Mouse (Mus musculus) spleen, postnatal 4 days (tissue): ENCODE data around the gene 4930432K21Rik.

Experiments
- DNase-seq, 2 experiments: peaks; one replicate each; pipeline ENCODE4 v3.0.0; 2022; ENCODE audit warnings: low spot score in 2 of 2

4930432K21Rik gene

DNA sequence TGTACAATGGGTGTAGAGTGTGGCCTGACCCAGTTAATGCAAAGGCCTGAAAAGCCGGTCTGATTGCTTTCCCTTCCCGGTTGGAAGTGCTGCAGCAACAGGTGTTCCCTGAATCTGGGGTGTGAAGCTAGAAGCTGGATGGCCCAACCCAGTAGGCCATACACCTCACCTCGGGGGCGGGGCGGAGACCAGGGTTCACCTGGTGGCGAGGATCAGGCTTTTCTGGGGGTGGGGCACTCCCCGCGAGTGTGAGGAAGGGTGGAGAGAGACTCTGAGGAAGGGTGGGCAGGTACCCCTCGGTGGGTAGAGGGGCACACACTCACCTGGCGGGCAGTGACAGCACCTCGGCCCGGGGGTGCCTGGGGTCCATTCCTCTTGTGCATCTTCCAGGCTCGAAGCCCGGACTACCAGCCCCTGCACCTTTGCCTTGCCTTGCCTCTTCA lies 480 bp upstream of the 4930432K21Rik start:
- peak in 1 of 2 experiments; percentile 33 for DNase-seq

DNA sequence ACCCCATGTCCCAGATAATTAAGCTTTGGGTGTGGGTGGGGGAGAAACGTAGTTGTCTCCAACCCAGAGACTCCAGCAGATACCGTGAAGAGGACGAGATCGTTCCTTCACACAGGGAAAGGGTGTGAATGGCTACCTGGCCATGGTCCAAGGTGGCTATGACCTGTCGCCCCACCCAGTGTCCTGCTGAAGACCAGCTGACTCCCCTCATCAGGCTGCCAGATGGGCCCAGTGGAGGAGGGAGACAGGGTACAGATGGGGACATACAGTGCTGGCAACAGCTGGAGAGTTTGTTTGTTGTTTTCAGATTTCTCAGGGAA lies 666 bp downstream of the 4930432K21Rik start:
- DNase-seq = no peak

DNA sequence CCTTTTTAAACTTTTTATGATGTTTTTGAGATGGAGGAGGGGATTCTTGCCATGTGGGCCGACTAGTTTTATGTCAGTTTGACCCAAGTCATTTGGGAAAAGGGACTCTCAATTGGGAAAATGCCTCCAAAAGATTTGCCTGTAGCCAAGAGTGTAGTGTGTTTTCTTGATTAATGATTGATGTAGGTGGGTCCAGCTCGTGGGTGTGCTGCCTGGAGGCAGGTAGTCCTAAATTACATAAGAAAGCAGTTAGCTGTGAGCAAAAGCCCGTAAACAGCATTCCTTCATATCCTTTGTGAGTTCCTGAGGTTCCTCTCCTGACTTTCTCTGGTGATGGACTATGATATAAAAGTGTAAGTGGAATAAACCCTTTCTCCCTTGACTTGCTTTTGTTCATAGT lies 1.4 kb downstream of the 4930432K21Rik start:
- DNase-seq = no peak

DNA sequence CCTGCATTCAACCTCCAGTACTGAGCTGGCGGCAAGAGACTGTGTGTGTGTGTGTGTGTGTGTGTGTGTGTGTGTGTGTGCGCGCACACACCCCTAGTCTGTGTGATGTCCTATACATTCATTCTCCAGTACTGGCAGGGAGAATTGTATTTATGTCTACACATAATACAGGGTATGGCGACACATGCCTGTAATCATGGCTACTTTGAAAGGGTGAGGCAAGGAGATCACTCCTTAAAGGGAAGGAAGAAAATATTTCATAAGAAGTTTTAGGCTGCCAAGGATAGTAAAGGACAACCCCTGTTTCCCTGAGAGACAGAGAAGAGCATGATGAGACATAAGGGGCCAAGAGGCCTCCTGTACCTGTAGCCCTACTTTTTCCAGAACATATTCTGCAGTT lies 9.8 kb downstream of the 4930432K21Rik start:
- DNase-seq = no peak

DNA sequence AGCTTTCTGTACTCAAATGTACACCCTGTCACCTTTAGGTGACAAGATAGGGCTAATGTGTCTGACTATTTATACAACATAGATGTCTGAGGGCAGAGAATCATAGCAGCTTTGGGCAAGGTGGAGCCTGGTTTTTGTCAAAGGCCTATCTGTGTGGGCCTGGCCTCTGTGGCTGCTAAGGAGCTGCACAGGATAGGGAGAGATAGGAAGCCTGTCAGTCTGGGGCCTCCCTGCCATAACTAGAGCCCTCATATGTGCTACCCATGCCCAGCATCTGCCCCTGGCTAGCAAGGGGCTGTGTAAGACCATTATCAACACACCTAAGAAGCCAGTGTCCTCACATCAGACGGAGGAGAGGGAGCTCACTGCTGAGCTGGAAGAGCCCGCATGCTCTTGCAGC lies 19.9 kb downstream of the 4930432K21Rik start:
- no peak for DNase-seq

DNA sequence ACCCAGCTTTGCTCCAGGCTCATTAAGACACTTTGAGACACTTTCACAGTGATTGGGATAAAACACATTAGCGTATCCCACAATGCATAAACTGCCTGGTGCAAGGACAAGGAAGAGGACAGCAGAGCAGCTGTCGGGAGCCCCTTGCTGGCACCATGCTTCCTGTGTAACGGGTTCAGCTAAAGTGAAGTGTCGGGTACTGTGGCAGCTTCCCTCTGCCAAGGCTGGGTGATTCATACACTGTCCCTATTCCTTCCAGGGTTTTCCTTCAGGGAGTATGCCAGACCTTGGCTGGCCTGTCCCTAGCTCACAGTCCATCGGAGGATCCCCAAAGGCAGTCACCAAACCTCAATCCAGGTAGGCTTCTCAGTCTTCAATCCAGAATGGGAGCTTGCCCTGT lies 22.3 kb downstream of the 4930432K21Rik start:
- no peak for DNase-seq

DNA sequence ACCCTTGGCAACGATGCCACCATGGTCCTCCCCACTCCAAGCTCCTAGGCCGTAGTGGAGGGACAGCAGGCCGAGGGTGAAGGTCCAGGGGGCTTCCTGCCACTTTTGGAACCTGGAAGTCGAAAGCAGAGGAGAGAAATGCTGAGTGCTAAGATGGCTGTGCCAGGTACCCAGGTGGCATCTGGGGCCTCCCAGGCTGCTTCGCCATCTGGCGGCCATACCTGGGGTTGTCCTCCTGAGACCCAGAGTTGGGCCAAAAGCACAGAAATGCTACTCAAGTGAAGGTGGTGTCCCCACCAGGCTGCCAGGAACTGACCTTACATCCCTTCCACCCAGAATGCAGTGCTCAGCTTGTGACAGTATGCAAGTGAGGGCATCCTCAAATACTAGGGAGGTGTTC lies 26.0 kb downstream of the 4930432K21Rik start:
- no peak for DNase-seq

DNA sequence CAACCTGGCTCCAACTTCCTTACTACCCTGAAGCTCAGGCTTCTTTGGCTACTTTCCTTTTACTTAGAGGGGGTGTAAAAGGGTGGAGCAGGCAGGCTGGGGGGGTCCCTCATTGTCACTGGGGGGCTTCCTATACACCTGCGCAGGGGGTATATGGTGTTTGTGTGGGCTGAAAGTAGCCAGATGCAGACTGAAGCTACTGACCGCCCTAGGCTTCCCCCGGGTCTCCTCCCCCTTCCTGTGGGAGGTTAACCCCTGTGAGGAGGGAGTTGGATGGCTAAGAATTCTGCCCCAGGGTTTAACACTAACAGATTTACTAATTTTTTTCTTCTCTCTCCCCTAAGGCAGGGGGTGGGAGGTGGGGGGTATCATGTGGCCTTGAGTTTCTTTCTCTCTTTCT lies 28.7 kb downstream of the 4930432K21Rik start:
- no peak for DNase-seq

DNA sequence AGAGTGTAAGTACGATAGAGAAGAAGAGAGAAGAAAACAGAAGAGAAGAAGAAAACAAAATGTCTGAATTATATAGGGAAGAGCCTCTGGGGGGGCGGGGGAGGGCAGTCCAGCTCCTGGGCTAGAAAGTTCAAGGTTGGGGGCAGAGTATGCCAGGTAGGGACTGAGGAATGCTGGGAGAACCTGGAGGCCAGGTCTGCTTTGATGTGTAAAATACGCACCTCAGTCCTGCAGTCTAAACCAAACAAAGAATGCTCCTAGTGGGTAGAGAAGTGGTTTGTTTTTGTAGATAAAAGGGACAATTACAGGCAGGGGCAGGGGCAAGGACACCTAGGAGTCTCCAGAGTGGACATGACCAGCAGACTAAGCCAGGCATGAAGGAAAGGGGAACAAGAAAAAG lies 29.6 kb downstream of the 4930432K21Rik start:
- DNase-seq = no peak

DNA sequence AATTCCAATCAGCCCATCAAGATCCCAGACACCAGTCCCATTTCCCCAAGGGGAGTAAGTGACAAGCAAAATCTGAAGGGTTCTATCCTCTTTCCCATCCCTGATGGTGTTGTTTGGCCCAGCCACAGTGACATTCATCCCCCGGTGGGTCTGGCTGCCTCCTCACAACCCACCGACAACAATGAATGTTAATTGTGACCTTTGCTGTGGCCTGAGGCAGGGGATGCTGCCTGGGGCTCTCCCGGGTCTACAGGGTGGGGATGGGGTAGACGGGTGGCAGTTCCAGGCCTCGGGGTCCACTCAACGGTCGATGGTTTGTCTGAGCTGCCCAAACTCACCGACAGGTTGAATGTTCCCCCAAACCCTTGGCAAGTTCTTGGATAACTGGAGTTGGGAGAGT lies 30.8 kb downstream of the 4930432K21Rik start:
- no peak for DNase-seq

DNA sequence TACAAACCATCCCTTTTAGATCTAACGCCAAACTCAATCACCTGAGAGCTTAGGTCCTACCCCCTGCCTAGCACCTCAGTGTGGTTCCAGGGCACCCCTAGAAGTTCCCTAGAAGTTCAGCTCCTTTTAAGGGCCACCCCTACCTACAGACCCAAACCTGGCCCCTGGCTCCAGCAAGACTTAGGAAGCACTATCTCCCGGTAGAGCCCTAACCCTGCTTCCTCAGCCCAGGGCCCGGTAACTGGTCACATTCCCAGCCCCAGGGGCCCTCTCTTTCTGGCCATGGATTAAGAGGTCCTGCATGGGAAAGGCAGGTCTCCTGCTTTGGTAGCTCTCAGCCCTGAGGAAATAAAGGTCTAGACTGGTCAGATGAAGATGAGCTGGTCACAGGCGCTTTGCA lies 32.1 kb downstream of the 4930432K21Rik start:
- DNase-seq = no peak

DNA sequence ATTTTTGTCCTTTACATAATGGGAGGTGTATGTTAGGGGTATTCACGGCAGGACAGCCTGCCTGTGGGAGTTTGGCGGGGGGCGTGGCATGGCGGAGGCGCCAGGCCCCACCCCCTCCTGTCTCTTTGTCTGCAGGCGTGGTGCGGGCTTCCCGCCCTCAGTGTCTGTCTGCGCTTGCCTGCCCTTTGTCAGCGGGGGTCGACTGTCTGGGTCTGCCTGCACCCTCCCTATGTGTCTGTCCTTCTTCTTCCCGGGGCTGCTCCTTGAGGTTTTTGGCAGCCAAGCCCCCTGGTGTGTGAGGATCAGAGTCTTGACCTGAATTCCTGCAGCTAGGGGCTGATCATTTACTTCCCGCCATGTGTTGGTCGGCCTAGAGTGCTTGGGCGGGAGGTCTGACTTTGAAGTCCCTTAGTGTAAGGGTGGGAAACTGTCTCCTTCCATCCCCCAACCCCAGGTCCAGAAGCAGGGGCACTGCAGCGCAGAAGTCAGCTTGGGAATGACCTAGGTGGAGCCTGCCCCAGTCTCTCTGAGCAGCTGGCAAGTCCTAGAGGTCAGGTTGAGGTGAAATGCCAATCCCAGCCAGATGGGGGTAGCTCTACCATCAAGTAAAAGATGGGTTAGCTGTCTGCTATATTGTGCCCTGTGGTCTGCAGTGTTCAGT lies 32.8 kb downstream of the 4930432K21Rik start:
- peak in 1 of 2 experiments; percentile 18 for DNase-seq

DNA sequence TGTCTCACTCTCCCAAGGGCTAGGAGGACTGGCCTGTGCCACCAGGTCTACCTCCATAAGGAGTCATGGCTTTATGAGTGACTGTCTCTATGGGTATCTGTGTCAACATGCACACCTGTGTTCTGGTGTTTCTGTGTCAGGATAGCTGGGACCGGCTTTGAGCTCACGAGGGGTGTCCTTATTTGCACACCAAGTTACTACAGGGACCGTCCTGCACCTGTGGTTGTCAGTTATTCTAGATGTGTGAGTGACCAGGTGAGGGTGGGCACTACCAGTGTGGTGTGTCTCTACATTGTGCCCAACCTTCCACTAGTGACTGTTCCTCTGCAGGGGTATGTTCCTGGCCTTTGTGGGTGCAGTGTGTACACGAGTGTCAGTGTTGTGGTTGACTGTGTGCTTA lies 35.0 kb downstream of the 4930432K21Rik start:
- peak in 1 of 2 experiments; percentile 57 for DNase-seq

DNA sequence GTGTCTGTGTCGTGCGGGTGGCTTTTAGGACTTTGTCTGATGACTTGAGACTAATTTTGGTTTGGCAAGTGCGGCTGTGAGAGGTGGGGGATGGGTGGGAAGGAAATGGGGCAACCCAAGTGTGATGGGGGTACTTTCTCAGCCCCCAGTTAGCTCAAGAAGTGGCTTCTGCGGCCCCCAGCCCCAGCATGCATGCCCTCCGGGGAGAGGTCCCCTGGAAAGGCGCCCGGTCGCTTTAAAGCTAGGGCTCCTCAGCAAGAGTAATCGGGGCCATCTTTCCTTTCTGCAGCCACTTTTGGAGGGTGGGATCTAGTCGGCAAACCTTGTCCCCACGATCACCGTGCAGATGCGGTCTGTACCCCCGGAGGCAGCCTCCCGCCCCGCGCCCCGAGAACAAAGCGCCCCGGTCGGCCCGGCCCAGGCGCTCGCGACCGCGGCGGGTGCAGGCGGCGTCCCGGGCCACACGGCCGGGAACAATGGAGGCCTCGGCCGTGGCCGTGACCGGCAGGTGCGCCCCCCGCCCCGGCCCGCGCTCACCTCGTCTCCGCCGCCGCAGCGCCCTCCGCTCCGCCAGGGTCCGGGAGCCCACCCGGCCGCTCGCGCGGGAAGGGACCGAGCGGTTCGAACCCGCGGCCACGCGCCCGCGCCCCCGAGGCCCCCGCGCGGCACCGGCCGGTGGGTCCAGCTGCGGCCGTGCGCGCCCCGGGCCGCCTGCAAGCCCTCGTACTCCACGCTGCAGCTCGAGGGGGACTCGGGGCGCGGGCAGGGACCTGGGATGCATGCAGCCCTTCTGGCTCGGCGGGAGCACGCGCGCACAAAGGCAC lies 35.6 kb downstream of the 4930432K21Rik start:
- peak in 1 of 2 experiments; percentile 71 for DNase-seq

DNA sequence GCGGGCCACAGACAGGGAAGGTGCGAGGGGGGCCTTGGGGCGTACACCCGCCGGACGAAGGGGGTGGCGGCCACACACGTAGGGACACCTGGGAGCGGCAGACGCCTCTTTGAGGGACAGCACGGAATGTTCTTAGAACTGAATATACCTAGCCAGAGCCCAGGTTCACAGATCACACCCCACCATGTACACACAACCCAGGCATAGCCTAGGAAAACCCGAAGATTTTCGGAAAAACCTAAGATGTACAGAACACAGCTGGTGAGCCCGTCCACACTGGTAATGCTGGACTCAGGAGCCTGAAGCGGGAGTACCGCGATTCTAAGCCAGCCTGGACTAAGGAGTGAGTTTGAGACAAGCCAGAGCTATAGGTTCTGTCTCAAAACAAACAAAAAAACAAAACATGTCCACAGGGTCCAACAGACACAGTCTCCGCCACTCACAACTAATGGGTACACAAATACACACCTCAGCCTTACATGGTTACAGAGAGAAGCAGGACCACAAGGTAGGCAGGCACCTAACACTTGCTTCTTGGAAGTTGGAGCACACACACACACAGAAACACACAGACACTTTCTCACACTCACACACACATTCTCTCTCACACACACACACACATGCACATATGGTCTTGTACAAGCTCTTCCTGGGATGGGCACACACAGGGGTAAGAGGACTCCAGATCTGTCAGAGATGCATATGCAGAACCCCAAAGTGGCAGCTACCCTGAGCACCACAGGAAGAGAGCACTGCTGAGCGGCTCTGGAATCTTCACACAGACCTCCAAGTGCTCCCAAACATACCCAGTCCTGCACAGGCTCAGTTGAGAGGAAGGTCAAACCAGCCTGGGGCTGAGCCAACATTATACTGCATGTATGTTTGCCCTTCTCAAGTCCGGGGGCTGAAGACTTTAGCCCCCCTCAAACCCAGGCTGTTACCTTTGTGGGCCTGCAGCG lies 36.5 kb downstream of the 4930432K21Rik start:
- peak in 1 of 2 experiments; percentile 70 for DNase-seq

DNA sequence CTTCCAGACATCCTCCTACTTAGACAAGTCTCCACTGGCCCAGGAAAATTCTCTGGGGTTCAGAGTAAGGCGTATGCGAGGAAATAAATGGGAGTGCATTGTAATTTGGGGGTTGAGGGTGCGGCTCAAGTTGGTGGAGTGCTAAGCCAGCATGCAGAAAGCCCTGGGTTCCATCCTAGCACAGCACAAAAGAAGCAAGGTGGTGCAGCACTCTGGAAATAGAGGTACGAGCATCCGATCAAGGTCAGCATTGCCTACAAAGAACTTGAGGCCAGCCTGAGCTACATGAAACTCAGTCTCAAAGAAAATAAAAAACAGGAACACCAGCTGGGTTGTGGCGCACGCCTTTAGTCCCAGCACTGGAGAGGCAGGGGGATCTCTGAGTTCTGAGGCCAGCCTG lies 37.3 kb downstream of the 4930432K21Rik start, which contains the start of gene Nanos3:
Nanos3 (minus strand) TSS at position 101 of the 400 bp plus-strand sequence.
- DNase-seq = no peak

DNA sequence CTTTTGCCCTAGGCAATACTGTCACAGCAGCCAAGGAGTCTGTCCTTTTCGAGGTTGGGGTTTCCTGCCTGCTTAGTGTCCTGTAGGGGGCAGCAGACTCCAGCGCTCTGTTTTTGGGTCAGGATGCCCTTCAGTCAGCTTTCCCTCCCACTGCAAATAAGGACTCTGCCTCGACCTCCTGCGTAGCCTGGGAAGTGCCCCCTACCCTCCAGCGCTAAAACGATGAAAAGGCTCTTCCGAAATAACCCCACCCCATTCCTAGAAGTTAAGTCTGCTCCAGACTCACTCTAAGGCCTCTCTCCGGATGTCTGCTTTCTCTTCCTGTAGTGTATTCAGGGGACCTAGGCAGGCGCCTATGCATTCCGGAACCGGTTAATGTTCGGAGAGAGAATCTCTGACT lies 38.7 kb downstream of the 4930432K21Rik start:
- DNase-seq = peak; percentile 69 to 84

DNA sequence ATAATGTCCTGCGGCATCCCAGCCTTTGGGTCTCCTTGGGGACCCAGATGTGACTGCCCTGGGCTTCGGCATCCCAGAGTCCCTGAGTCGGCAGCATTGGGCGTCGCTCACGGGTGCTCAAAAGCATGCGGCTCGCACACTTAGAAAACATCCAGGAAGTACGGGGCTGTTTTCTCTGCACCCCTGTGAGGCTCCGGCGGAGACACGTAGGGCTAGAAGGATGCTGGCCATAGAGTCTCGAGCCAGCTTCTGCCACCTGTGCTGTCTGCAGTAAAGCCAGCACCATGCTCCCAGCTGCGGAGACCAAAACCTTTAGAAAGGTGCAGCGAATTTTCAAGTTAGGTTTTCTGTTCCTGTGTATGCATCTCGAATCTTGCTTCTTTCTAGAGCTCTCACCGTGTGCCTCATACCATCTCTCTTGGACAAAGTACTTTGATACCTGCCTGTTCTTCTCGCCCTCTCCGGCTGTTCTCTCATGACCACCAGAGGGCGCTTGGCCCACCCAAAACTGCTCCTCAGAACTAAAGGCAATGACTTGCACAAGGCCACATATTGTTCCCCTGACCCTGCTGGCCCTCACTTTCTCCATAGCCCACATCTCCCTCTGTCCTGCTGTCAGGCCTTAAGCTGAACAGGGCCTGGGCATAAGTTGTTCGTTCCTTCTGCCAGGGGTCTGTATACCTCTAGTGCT lies 39.4 kb downstream of the 4930432K21Rik start:
- peak; percentile 75 to 88 for DNase-seq

DNA sequence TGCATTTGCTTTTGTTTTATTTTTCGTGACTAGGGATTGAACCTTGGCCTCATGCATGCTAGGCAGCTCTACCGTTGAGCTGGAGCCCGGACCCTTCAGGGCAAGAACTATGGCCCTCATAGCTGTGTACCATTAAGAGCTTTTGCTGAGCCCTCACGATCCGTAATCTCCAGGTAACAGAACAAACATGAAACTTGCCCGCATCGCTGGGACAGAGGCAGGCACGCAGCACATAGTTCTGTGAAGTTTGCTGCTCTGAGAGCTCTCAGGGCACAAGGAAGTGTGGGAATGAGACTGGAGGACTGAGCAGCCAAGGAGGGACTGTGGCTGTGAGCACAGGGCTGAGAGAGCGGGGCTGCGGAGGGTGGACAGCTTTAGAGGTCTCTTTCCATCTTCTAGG lies 40.8 kb downstream of the 4930432K21Rik start:
- no peak for DNase-seq

DNA sequence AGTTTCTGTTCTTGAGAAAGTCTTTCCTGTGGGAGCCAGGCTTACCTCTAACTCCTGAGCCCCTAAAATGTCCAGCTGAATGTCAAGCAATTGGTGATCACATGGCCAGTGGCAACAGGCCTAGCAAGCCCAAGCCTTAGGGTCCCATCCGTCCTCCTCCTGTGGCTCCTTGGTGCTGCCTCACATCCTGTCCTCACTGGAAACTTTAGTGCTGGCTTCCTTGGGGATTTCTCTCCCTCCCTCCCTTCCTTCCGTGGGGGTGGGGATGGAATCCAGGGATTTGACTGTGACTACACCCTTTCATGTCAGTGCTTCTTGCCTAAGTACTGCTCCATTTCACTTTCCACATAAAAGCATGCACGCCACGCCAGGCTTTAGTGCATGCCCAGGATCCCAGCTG lies 41.8 kb downstream of the 4930432K21Rik start:
- no peak for DNase-seq

DNA sequence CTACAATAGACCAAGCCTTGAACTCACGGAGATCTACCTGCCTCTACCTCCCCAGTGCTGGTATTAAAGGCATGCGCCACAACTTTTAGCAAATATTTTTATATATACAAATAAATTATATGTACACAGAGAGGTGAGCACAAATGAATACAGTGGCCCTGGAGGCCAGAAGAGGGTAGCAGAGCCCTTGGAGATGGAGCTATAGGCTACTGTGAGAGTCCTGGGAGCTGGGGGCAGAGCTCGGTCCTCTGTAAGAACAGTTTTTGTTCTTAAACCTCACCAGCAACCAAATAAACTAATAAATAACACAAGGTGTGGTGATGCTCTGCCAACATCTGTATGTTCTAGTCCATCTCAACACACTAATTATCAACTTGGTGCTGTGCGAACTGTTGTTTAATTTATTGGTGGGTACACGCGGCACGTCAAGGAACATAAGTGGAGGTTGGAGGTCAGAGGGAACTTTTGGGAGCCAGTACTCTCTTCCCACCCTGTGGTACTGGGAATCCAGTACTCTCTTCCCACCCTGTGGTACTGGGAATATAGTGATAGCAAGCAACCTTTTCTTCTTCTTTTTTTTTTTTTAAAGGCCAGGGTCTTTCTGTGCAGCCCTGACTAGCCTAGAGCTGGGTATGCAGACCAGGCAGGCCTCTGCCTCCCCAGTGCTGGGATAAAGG lies 42.5 kb downstream of the 4930432K21Rik start:
- no peak for DNase-seq
